Mouse (Mus musculus): ENCODE measurements around the gene Cstf2t.

The Cstf2t gene

DNA sequence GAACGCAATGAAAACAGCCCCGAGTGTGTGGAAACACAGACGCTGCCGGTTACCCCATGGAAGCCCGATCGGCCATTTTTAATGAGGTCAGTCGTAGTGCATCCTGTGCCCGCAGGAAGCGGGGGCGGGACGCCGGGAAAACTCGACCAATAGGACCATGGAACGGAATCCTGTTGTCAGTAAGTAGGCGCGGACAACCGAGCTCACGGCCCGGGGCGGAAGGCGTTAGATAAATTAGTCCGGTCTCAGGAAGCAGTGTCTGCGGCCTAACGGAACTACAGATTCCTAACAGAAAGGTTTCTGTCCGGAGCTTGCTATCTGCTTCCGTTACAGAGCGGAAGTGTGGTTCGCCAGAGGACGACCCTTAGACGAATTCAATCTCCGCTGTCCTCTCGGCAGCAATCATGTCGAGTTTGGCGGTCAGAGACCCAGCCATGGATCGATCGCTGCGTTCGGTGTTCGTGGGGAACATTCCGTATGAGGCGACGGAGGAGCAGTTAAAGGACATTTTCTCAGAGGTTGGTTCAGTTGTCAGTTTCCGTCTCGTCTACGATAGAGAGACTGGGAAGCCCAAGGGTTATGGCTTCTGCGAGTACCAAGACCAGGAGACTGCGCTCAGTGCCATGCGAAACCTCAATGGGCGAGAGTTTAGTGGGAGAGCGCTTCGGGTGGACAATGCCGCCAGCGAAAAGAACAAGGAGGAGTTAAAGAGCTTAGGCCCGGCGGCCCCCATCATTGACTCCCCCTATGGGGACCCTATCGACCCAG is at the start of gene Cstf2t:
TSS of gene Cstf2t (plus strand) at position 176 of the 768 bp plus-strand sequence.
- peak; percentile 97 for DNase-seq (ENCODE audit: low spot score)

DNA sequence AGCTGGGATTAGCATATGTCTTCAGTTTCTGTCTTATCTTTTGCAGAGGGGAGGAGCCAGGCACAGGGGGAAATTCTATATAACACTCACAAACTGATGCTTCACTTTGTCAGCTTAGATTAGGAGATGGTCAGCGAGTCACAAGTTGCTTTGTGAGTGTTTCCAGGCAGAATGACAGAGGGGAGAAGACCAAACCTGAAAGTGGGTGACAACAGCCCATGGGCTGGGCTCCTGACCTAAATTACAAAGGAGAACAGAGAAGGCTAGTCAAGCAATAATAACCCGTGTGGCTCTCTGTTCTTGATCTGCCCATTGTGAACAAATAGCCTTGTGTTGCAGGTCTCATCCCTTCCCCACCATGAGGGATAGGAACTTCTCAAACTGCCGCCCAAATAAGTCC is 43.7 kb upstream of the Cstf2t start:
- DNase-seq (ENCODE audit: low spot score): no peak

DNA sequence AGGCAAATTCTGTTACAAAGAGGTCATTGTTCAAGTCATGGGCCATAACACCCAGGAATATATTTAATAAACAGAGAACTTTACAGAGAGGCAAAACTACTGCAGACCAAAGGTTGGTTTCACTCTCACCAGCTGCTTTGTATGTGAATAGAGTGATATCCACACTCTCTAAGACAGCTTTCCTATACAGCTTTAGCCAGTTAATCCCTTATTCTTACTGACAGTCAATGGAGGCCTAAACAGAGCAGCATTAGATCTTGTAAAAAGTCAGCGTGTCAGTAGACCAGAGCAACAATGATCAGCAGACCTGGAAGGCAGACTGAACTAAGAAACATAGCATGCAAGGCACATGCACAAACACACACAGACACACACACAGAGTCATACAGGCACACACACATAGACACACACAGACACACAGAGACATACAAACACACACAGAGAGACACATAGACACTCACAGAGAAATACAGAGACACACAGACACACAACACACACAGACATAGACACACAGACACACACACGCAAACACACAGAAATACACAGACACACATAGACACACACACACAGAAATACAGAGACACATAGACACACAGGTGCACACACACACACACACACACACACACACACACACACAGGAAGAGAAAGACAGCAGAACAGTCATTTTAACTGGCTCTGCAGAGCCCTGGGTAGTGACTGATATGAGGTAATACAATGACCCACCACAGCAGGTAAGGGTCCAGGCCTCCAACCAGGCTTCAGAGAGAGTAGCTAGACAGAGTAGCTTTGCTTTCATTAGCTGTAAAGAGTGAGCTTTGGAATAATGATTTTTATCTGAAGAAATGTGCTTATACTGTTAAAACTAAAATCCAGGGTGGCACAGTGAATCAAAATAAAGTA is 41.4 kb upstream of the Cstf2t start:
- no peak for DNase-seq (ENCODE audit: low spot score)

DNA sequence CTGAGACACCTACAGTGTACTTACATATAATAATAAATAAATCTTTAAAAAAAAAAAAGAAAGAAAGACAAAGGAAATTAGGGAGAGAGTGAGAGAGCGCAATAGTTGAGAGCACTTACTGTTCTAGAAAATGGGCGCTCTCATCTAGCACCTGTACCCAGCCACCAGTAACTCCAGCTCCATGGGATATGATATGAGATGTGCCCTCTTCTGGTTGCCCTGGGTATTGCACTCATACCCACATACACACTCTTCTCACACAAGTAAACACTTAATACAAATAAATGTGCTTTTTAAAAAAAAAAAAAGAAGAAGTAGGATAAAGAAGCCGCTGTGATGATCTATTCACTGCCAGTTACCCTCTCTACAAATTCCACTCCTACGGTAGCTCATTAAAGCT is 36.0 kb upstream of the Cstf2t start:
- peak; percentile 13 for DNase-seq (ENCODE audit: low spot score)

DNA sequence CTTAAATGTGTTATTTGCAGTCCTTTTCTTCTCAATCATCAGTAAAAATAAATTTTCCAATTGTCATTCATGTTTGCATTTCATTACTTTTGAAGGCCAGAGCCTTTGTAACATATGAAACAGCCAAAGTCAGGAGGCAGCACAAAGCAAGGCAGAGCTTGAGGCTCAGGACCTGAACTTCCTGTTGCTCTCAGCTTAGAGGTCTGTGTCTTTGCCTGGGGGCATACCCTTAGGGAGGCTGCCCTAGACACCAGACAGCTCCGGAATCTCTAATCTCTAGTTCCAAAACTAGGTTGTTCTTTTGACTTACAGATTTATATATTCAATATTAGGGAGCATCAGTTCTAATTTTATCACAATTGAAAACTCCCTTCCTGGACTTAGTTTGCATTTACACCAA is 17.9 kb upstream of the Cstf2t start:
- no peak for DNase-seq (ENCODE audit: low spot score)

DNA sequence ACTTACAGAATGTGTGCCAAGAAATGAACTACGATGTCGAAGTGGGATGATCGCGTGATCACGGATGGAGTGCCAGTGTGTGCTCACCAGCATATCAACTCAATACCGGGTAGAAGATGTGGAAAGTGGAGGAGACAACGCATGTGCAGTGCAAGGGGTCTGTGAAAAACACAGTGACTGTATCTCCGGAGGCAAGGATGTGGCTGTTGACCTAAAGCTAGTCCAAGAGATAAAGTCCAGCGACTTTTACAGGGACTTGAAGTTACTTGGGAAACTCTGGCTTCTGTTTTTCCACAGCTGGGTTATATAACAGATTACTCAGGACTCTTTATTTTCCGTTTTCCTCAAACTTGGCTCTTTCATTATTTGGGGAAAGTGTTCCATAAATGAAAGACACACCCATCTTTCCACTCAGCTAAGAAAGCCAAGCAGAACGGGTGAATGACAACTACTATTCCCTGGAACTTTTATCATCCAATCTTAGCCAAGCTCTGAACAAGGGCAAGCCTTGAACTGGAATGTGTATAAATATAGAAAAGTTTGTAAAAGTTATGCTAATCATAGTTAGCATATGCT is 17.3 kb upstream of the Cstf2t start:
- DNase-seq (ENCODE audit: low spot score): no peak

DNA sequence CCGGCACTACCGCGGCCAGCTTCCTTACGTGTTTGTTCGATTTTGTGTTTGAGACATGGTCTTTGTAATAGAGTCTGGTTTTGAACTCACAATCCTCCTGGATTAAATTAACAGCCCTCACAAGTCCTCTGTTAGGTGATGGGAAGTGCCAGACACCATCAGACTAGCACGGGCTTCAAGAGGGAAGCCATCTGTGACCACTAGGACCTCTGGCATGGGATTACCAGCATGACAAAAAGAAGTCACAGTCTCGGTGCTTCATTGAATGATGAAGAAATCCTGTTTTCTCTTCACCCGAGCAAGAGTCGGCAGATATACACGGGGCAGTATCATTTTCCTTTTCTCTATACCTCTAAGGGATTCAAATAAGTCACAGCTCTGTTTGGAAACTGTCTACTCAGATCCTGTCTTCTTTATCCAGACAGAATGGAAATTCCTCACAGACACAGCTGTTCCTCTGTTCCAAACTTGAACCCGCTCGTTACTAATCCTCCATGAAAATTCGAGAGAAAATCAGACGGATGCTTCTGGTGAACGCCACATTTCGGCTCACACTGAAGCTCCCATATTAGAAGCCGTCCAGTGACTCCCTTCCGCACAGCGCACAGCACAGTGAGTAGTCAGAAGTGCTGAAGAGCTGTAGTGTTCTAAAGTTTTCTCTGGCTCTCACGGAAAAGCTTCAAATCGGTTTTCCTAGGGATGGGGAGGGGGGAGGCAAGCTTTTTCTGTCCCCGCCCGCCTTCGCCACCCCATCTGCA is 8.5 kb upstream of the Cstf2t start:
- no peak for DNase-seq (ENCODE audit: low spot score)

DNA sequence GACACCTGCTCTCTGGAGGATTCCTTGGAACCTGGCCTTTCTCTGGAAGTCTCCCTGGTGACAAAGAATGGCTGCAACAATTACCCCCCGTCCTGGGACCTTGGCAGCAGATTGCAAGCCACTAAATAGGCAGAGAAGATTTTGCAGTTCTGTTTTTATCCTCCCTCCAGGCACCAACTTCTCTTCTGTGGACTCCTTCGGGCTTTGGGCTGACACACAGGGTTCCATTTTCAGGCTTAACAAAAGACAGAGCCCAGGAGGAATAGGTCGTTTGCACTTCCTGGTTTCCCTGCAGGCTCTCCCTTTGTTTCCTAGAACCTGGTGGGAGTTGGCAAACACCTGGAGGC is 7.9 kb upstream of the Cstf2t start:
- DNase-seq (ENCODE audit: low spot score): no peak

DNA sequence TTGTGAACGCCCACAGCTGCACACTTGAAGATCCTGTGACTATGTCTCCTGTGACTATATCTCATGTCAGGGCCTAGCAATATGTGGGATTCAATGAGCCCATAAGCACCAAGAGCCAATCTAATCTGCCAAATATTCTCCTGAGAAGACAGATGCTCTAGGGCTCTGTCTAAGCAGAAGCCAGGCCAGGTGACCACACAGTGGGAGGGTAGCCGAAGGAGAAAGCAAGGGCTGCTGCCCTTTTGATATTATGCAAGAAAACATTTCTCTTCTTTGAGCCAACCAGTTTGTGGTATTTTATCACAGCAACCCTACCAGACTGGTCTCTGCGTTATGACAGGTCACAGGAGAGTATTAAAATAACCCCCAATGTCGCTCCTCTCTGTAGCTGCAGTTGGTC is 6.5 kb upstream of the Cstf2t start:
- no peak for DNase-seq (ENCODE audit: low spot score)

DNA sequence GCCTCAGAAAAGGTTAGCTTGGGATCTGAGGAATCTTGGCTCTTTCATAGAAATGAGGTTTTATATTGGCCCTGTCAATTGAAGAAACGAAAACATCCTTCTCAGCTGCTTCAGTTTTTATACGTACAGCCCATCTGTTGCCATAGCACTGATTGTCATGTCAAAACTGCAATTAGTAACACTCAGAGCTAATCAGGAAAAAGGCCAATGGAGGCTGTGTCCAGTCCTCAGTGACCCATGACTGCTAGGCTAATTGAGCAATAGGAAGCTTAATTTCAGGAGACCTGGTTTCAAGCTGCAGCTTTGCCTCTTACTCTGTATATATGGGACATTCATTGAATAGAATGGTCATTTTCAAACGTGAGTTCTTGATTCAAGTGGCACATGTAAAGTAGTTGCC is 4.4 kb upstream of the Cstf2t start:
- DNase-seq (ENCODE audit: low spot score): no peak

DNA sequence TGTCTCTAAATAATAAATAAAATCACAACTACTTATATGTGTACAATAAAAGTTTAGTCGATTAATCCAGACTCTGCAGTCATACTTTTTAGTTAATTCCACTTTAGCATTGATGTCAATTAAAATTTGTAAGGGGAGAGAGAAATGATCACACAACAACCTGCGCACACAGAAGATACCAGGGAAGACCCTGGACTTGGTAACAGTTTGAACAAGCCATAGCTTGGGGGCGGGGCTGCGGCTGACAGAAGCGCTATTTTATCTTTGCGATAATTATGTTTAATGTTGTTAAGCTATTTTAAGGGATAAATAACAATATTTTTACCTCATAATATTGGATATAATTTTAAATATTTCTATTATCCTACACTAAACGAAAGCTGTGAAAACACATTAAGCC is 411 bp upstream of the Cstf2t start:
- no peak for DNase-seq (ENCODE audit: low spot score)

DNA sequence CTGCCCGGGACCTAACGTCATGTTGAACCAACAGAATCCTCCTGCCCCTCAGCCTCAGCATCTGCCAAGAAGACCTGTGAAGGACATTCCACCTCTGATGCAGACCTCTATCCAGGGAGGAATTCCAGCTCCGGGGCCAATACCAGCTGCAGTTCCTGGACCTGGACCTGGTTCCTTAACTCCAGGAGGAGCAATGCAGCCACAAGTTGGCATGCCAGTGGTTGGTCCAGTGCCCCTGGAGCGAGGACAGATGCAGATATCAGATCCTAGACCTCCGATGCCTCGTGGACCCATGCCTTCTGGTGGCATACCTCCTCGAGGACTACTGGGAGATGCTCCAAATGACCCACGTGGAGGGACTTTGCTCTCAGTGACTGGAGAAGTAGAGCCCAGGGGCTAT is 1.1 kb downstream of the Cstf2t start:
- no peak for DNase-seq (ENCODE audit: low spot score)

DNA sequence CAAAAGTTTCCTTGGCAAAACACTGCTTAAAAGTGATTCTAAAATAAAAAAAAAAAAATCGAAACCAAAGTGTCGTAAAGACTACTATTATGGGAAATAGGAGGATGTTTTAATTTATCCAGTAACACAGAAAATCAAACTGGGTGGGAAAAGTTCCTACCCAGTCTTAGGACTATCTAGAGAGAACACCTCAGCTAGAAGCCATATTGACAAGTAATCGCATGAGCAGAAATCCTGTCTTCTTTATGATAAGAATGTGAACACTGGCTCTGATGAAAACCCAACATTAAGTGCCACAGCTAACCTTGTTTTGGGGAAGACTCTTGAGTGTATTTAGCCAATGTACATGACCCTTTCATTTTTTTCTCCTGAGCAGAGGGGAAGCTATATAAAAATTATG is 15.2 kb downstream of the Cstf2t start:
- no peak for DNase-seq (ENCODE audit: low spot score)

DNA sequence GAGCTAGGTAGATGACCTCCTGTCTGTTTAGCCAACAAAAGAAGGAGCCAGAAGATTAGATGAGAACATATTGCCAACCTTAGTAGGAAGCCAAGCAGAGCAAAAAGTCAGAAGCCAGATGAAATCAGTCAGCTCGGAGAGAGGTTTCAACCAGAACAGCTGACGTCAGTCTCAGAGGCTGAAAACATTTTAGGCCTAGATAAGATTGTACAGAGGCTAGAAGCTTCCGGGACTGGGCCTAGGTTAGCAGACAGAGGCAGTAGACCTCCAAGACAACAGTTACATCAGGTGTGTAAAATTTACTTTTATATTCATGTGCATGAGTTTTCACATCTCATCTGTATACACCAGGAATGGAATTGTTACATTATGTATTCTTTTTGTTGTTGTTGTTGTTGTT is 16.7 kb downstream of the Cstf2t start:
- no peak for DNase-seq (ENCODE audit: low spot score)

DNA sequence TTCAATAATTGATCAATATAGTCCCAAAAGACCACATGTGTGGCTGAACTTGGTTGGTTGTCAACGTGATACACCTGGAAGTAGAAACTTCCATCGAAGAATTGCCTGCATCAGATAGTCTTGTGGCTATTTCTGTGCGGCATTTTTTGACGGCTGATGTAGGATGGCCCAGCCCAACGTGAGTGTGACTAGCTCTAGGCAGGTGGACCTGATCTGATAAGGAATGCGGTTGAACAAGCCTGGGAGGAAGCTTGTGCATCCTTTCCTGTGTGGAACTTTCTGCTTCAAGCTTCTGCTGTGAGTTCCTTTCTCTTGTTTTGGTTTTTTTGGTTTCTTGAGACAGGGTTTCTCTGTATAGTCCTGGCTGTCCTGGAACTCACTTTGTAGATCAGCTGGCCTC is 22.1 kb downstream of the Cstf2t start:
- no peak for DNase-seq (ENCODE audit: low spot score)

DNA sequence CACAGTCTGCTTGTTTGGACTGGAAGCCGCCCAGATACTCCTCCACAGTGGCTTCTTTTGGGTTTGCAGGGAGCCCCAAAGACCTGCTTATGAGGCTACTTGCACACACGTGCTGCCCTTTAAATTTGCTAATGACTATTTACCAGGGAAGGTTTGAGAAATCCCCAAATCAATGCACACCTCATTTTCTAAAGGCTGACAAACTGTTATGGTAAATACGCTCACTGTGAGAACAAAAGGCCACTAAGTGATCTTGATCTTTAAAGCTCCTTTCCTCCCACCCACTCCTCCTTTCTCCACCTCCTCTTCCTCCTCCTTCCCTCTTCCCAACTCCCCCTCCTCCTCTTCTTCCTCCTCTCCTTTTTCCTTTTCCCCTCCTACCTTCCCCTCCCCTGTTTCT is 23.4 kb downstream of the Cstf2t start:
- no peak for DNase-seq (ENCODE audit: low spot score)

DNA sequence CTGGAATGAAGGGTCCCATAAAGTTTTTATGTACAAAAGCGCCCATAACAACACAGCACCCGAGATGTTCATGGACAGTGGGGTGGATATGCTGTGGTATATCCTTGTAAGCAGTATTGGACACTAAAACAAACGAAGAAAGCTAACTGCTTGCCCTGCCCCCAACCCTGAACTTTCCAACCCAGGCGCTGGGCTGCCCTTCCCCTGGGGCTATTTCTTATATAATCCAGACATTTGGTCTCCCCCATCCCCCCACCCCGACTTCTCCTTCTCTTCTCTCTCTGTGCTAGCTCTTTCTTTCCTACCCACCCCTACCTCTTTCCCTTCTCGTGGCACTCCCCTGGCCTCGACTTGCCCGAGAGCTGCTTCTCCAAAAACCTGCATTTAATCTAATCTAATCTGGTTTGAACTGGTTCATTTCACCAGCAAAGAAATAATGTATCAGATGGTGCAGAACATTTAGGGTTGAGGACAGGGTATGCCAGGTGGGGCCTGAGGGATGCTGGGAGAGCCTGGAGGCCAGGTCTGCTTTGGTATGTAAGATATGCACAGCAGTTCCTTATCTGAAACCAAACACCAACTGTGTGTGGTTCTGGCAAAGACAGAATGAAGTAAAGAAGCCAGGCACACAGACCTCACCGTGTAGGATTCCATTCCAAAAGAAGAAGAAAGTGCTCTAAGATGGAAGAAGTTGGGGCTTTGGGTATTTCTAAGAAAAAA is 24.4 kb downstream of the Cstf2t start:
- DNase-seq (ENCODE audit: low spot score): no peak

DNA sequence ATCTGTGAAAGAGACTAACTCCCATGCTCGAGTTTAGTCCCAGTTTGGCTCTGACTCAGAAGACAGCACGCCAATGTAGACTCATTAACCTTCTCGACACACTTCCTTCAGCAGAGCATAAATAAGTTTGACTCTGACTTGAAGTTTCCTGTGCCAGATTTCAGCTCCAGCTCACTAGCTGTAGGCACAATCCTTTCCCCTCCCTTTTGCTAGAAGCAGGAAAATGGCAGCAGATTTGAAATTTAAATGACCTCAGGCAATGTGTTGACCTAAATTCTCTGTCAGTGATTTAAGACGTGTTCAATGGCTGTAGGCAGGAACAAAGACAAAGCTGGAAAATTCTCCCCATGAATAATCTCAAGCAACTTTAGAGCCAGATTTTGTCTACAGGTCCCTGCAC is 32.1 kb downstream of the Cstf2t start:
- DNase-seq (ENCODE audit: low spot score): no peak

DNA sequence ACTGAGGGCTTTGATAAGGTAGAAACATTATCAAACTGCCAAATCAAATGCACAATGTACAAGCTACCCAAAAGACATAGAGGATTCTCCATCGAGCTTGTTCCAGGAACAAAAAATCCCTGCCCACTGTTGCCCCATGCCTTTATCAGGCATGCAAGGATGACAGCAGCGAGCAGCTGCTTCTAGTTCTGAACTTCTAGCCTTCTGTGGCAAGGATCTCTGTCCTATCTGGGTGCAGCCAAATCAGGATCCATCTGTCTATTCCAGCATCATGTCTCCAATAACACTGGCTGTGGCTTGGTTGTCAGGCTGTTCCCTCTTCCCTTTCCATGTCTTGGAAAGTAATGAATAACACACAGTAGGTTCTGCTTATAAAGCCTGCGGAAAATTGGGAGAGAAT is 42.0 kb downstream of the Cstf2t start:
- no peak for DNase-seq (ENCODE audit: low spot score)

DNA sequence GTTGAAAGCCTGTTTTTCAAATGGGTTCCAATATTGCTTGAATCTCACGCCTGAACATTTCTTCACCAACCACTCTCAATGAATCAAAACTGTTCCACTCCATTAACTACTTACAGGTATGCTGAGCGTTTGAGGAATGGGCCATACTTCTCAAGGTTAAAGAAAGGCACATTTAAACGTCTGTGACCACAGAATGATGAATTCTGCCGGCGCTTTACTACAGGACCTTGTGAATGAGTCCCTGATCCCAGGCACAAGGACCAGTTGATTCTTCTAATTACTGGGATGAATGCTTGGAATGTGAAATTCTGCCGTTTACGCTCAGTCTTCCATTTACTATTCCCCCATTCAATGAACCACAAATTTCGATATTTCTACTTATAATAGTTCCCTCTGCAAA is 50.0 kb downstream of the Cstf2t start:
- no peak for DNase-seq (ENCODE audit: low spot score)

DNA sequence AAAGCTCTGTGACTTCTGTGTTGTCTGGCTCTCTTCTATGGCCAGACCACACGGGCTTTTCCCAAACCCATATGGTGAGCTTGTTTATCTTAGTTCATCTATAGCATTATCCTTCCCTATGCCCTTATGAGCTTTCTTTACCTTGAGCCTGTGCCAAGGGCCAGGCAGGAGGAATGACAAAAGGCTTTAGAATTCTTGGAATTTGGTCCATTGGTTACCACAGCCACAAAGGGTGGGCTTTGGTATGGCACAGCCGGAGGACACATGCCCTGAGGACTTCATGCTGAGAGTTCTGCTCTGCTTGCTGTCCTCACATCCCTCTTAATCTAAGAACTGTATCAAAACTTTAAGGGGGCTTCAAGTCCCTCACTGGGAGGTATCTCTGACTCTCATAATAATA is 53.7 kb downstream of the Cstf2t start:
- no peak for DNase-seq (ENCODE audit: low spot score)
